Mouse (Mus musculus) intestine, postnatal 0 days (tissue): Measurements from ENCODE around the gene Klhl33. TPM values are rescaled to one million over a fixed set of nuclear protein-coding genes. Genes with fewer than 3 reads are reported as not detected.

ENCODE experiments used
- ATAC-seq: fragments of 200-750 bp; cut with Nextera tagmentation; 2 replicates; pipeline ENCODE4 v1.8.0; 2017; ENCODE audit warnings: mild to moderate bottlenecking, moderate TSS enrichment, moderate library complexity
- H3K27ac ChIP-seq: fragments of 300-500 bp; sonication (generic); 2 replicates; pipeline ENCODE4 v1.5.1; 2014; ENCODE audit warnings: mild to moderate bottlenecking, low read depth, low read length, moderate library complexity
- H3K27me3 ChIP-seq: fragments of 300-500 bp; sonication (generic); replicated peaks from 2 replicates; pipeline ENCODE4 v1.6.1; 2014; ENCODE audit warnings: low read length, mixed read lengths; ENCODE audit not compliant: control insufficient read depth, insufficient read depth
- H3K36me3 ChIP-seq: fragments of 300-500 bp; sonication (generic); 2 replicates; pipeline ENCODE4 v1.6.1; 2014; ENCODE audit warnings: mild to moderate bottlenecking, moderate library complexity; ENCODE audit not compliant: control insufficient read depth, insufficient read depth
- H3K4me1 ChIP-seq: fragments of 300-500 bp; sonication (generic); replicated peaks from 2 replicates; pipeline ENCODE4 v1.6.1; 2014; ENCODE audit warnings: antibody characterized with exemption, low read length, mixed read lengths; ENCODE audit not compliant: control insufficient read depth, insufficient read depth
- H3K4me2 ChIP-seq: fragments of 300-500 bp; sonication (generic); replicated peaks from 2 replicates; pipeline ENCODE4 v1.6.1; 2014; ENCODE audit warnings: low read depth, mild to moderate bottlenecking, moderate library complexity
- H3K4me3 ChIP-seq: fragments of 300-500 bp; sonication (generic); 2 replicates; pipeline ENCODE4 v1.5.1; 2014; ENCODE audit warnings: low read depth, low read length
- H3K9ac ChIP-seq: fragments of 300-500 bp; sonication (generic); 2 replicates; pipeline ENCODE4 v1.6.1; 2014; ENCODE audit warnings: mild to moderate bottlenecking, low read depth, low read length
- H3K9me3 ChIP-seq: fragments of 300-500 bp; sonication (generic); 2 replicates; pipeline ENCODE4 v1.6.1; 2016; ENCODE audit warnings: mixed run types; ENCODE audit not compliant: control insufficient read depth
- CTCF ChIP-seq: sonication (generic); IDR thresholded peaks from 2 replicates; pipeline ENCODE4 v1.5.1; 2016; ENCODE audit warnings: low read depth, mild to moderate bottlenecking, control low read depth, antibody characterized with exemption, moderate library complexity
- WGBS: fragments of 180-500 bp; shearing (Covaris S2); extraction: QIAGEN DNeasy Blood & Tissue Kit; methylation state at CpG from one replicate; pipeline ENCODE4 v1.1.7; 2014; 5-methylcytosine and 5-hydroxymethylcytosine counted together
- polyA plus RNA-seq: library from polyadenylated mRNA; unstranded; fragments of >200 nt; fragmentation: Nextera tagmentation; extraction: Ambion mirVana; gene quantifications from 2 replicates; pipeline ENCODE4 v1.2.1, GENCODE M21; 2015

Gene Klhl33
- polyA plus RNA-seq, 1 experiment from 2014 or later = 0.09 TPM

GRCm38 (mm10) chr14:50862641-50863040, 34.7 kb downstream of the Klhl33 start:
- Histone ChIP-seq H3K4me2 (no peak overlapping the region), H3K36me3 (peaks cover 42% of the 10 kb centered on the region), H3K27me3 (no peaks in the 10 kb centered on the region), H3K4me3 (no peak overlapping the region), H3K4me1 (peaks cover 3% of the 10 kb centered on the region; the same call in 1 of the 2 replicates), H3K9ac (no peak overlapping the region), H3K9me3 (peaks cover 3% of the 10 kb centered on the region; the same call in 1 of the 2 replicates), H3K27ac (no peak overlapping the region)
- no peak for ATAC-seq
- no peak for TF ChIP-seq CTCF
- WGBS = 92% methylated on average over 10 of the region's 10 CpGs

- no peak overlapping the region for H3K4me3 ChIP-seq
- H3K4me1 ChIP-seq = no peaks in the 10 kb centered on the region
- H3K27ac ChIP-seq = peak overlapping the region; percentile 54; the same call in 1 of the 2 replicates
- peaks cover 3% of the 10 kb centered on the region; the same call in 1 of the 2 replicates for H3K9me3 ChIP-seq
- H3K36me3 ChIP-seq = peaks cover 59% of the 10 kb centered on the region
- 62% methylated on average over 5 of the region's 5 CpGs for WGBS
- H3K9ac ChIP-seq = no peak overlapping the region
- no peaks in the 10 kb centered on the region for H3K27me3 ChIP-seq
- ATAC-seq = peak; percentile 88
- TF ChIP-seq CTCF = no peak
- no peak overlapping the region for H3K4me2 ChIP-seq
Observed at GRCm38 (mm10) chr14:50855788-50856187, 41.5 kb downstream of the Klhl33 start.

Other genes with a start within 250 kb of the Klhl33 start
- not detected in 2 replicates for gene Olfr747, start 204.3 kb downstream of the Klhl33 start, polyA plus RNA-seq
- not detected in 2 replicates for gene Olfr748, start 190.1 kb downstream of the Klhl33 start, polyA plus RNA-seq
- gene Olfr749, start 152.4 kb downstream of the Klhl33 start, polyA plus RNA-seq = not detected in 2 replicates
- 30.5 and 31.0 TPM in 2 replicates for gene Ttc5, start 112.0 kb downstream of the Klhl33 start, polyA plus RNA-seq
- not detected in 2 replicates for gene Ccnb1ip1, start 89.8 kb downstream of the Klhl33 start, polyA plus RNA-seq
- 35.4 and 36.7 TPM in 2 replicates for gene Parp2, start 89.7 kb downstream of the Klhl33 start, polyA plus RNA-seq
- 23.7 and 23.8 TPM in 2 replicates for gene Tep1, start 26.9 kb downstream of the Klhl33 start, polyA plus RNA-seq
- gene Osgep, start 27.4 kb upstream of the Klhl33 start, polyA plus RNA-seq = 56.8 and 57.8 TPM in 2 replicates
- gene Apex1, start 27.5 kb upstream of the Klhl33 start, polyA plus RNA-seq = 71.0 and 74.1 TPM in 2 replicates
- 51.2 and 51.4 TPM in 2 replicates for gene Pip4p1, start 33.3 kb upstream of the Klhl33 start, polyA plus RNA-seq
- gene Pnp, start 33.6 kb upstream of the Klhl33 start, polyA plus RNA-seq = 138 and 143 TPM in 2 replicates
- gene Gm49342, start 47.0 kb upstream of the Klhl33 start, polyA plus RNA-seq = not detected in 2 replicates
- 32.3 and 32.5 TPM in 2 replicates for gene Pnp2, start 58.5 kb upstream of the Klhl33 start, polyA plus RNA-seq
- gene Rnase10, start 110.2 kb upstream of the Klhl33 start, polyA plus RNA-seq = 0.16 and 0.29 TPM in 2 replicates
- not detected in 2 replicates for gene Rnase9, start 144.4 kb upstream of the Klhl33 start, polyA plus RNA-seq
- not detected in 2 replicates for gene Rnase11, start 152.7 kb upstream of the Klhl33 start, polyA plus RNA-seq
- gene Rnase12, start 160.2 kb upstream of the Klhl33 start, polyA plus RNA-seq = 0.51 and 0.90 TPM in 2 replicates
- gene Olfr750, start 176.9 kb upstream of the Klhl33 start, polyA plus RNA-seq = not detected in 2 replicates
- 355 and 426 TPM in 2 replicates for gene Rnase4, start 193.6 kb upstream of the Klhl33 start, polyA plus RNA-seq
- gene Ang, start 193.6 kb upstream of the Klhl33 start, polyA plus RNA-seq = 114 and 119 TPM in 2 replicates
- 0.17 and 0.18 TPM in 2 replicates for gene Eddm3b, start 216.9 kb upstream of the Klhl33 start, polyA plus RNA-seq
- 2.6 and 3.0 TPM in 2 replicates for gene Rnase6, start 226.4 kb upstream of the Klhl33 start, polyA plus RNA-seq
- gene Rnase1, start 249.3 kb upstream of the Klhl33 start, polyA plus RNA-seq = 21.7 and 23.3 TPM in 2 replicates